Mouse (Mus musculus): ENCODE measurements around the gene Cdyl. TPM values are rescaled to one million over a fixed set of nuclear protein-coding genes. Genes with fewer than 3 reads are reported as not detected.

The Cdyl gene
- polyA plus RNA-seq, 2 experiments: 20.1 to 22.7 TPM

DNA sequence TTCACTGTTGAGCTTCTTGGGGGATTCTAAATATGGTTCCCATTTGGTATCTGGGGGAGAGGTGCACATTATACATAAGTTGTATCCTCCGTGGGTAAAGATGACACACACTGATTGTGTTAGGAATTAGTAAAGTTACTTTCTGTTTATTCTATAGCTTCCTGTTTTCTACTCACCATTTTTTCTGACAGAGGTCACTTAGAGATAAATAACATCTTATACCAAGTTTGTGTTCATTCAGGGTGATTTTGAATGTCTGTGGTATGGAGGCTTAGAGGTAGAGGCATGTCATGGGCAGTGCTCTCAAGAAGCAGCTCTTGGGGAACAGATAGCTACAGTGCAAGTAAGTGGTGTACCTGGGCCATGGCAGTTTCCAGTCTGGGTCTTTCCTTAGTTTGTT is 83.6 kb downstream of the Cdyl start:
- peaks cover 22% of the 10 kb centered on the region for H3K9me3 ChIP-seq (ENCODE audit: control insufficient read depth, low read length)
- no peak overlapping the region for H3K27ac ChIP-seq (replicated peaks; ENCODE audit: low read depth, low read length)
- H3K4me2 ChIP-seq (replicated peaks; ENCODE audit: low read depth, low read length, severe bottlenecking): peak overlapping the region; percentile 49
- H3K27me3 ChIP-seq (ENCODE audit: control insufficient read depth, insufficient read depth, low read length): no peaks in the 10 kb centered on the region
- WGBS: 52% methylated on average over 1 of the region's 1 CpGs
- no peak for DNase-seq (ENCODE audit: low spot score)
- TF ChIP-seq POLR2A (IDR thresholded peaks at IDR 0.05; ENCODE audit: borderline replicate concordance, extremely low read depth, insufficient read depth, insufficient read length): no peak
- H3K4me1 ChIP-seq (ENCODE audit: control insufficient read depth, insufficient read depth, low read length): peaks cover 11% of the 10 kb centered on the region
- ATAC-seq (ENCODE audit: low FRiP score, low read depth): no peak
- no peaks in the 10 kb centered on the region for H3K36me3 ChIP-seq (ENCODE audit: control insufficient read depth, insufficient read depth, low read length)
- H3K4me3 ChIP-seq (replicated peaks; ENCODE audit: low read length): peak overlapping the region; percentile 94
- H3K9ac ChIP-seq (ENCODE audit: low read depth, low read length, severe bottlenecking): peak overlapping the region; percentile 95; the same call in 1 of the 2 replicates

DNA sequence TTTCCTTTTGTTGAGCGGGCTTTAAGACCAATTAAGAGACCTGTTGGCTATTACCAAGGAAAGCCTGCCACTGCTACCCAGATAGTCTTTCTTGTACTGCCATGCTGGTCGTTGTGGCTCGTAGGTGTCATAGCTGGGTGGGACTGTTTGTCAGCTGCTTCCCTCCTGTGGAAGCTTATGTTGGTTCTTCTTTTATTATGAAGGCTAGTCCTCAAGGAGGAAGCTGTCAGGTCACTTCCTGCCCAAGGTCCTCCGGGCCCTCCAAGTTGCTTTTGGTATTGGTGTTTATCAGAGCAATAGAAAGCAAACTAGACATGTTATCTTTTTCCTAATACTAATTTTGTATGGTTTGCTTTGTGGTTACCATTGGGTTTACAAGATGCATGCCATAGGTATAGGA is 89.6 kb downstream of the Cdyl start:
- 92% methylated on average over 4 of the region's 4 CpGs for WGBS

DNA sequence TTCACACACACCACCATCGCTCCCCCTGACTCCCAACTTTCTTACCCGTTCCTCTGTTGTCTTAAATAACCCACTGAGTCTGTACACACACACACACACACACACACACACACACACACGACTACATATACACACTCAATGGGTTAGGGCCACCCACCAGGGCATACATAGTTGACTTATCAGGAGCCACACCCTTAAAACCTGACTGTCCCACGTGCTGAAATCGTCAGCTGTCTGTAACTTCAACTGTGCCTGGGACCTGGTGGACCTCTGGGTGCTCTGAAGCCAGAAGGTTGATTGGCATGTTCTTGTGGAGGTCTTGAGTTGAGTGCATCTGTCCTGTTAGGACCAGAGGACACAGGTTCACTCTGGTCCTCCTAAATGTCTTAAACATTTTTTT is 90.0 kb downstream of the Cdyl start:
- no peak for ATAC-seq (ENCODE audit: low FRiP score, low read depth)
- WGBS: 77% methylated on average over 5 of the region's 5 CpGs
- no peak for TF ChIP-seq POLR2A (IDR thresholded peaks at IDR 0.05; ENCODE audit: borderline replicate concordance, extremely low read depth, insufficient read depth, insufficient read length)
- H3K4me1 ChIP-seq (ENCODE audit: control insufficient read depth, insufficient read depth, low read length): no peaks in the 10 kb centered on the region
- peaks cover 22% of the 10 kb centered on the region for H3K9me3 ChIP-seq (ENCODE audit: control insufficient read depth, low read length)
- H3K27ac ChIP-seq (replicated peaks; ENCODE audit: low read depth, low read length): no peak overlapping the region
- H3K4me2 ChIP-seq (replicated peaks; ENCODE audit: low read depth, low read length, severe bottlenecking): no peak overlapping the region
- no peak overlapping the region for H3K4me3 ChIP-seq (replicated peaks; ENCODE audit: low read length)
- DNase-seq (ENCODE audit: low spot score): no peak
- H3K36me3 ChIP-seq (ENCODE audit: control insufficient read depth, insufficient read depth, low read length): no peaks in the 10 kb centered on the region
- no peak overlapping the region for H3K9ac ChIP-seq (ENCODE audit: low read depth, low read length, severe bottlenecking)
- no peaks in the 10 kb centered on the region for H3K27me3 ChIP-seq (ENCODE audit: control insufficient read depth, insufficient read depth, low read length)

More for the DNA sequence above, 89.6 kb downstream of the Cdyl start:
- TF ChIP-seq POLR2A (IDR thresholded peaks at IDR 0.05; ENCODE audit: borderline replicate concordance, extremely low read depth, insufficient read depth, insufficient read length): no peak
- peaks cover 22% of the 10 kb centered on the region for H3K9me3 ChIP-seq (ENCODE audit: control insufficient read depth, low read length)
- H3K9ac ChIP-seq (ENCODE audit: low read depth, low read length, severe bottlenecking): no peak overlapping the region
- no peaks in the 10 kb centered on the region for H3K27me3 ChIP-seq (ENCODE audit: control insufficient read depth, insufficient read depth, low read length)
- no peak overlapping the region for H3K4me3 ChIP-seq (replicated peaks; ENCODE audit: low read length)
- no peak overlapping the region for H3K27ac ChIP-seq (replicated peaks; ENCODE audit: low read depth, low read length)
- H3K4me1 ChIP-seq (ENCODE audit: control insufficient read depth, insufficient read depth, low read length): no peaks in the 10 kb centered on the region
- DNase-seq (ENCODE audit: low spot score) (no peak), ATAC-seq (ENCODE audit: low FRiP score, low read depth) (no peak)
- H3K36me3 ChIP-seq (ENCODE audit: control insufficient read depth, insufficient read depth, low read length): no peaks in the 10 kb centered on the region
- no peak overlapping the region for H3K4me2 ChIP-seq (replicated peaks; ENCODE audit: low read depth, low read length, severe bottlenecking)

DNA sequence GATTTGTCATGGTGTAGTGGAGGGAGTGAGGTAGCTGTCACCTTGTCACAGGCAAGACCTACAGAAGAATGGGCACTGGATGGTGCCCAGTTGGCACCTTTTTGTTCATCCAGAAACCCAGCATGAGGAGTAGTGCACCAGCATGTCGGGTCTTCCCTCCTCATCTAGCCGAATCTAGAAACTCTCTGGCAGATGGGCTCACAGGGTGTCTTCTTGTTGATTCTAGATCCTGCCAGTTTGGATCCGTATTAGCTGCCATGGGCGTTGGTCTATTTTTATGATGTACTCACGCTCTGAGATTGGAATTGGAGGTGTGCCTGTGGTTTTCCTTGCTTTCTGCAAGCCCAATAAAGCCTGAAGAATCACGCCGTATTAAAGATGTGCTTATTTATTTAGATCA is 92.4 kb downstream of the Cdyl start:
- no peak for DNase-seq (ENCODE audit: low spot score)
- TF ChIP-seq POLR2A (IDR thresholded peaks at IDR 0.05; ENCODE audit: borderline replicate concordance, extremely low read depth, insufficient read depth, insufficient read length): no peak
- H3K36me3 ChIP-seq (ENCODE audit: control insufficient read depth, insufficient read depth, low read length): no peaks in the 10 kb centered on the region
- no peaks in the 10 kb centered on the region for H3K4me1 ChIP-seq (ENCODE audit: control insufficient read depth, insufficient read depth, low read length)
- no peak for ATAC-seq (ENCODE audit: low FRiP score, low read depth)
- no peak overlapping the region for H3K27ac ChIP-seq (replicated peaks; ENCODE audit: low read depth, low read length)
- 85% methylated on average over 7 of the region's 7 CpGs for WGBS
- 0 out of 2 replicates have a peak, but pooled peaks cover 10% of the 10 kb centered on the region for H3K9me3 ChIP-seq (ENCODE audit: control insufficient read depth, low read length)
- no peak overlapping the region for H3K4me3 ChIP-seq (replicated peaks; ENCODE audit: low read length)
- no peaks in the 10 kb centered on the region for H3K27me3 ChIP-seq (ENCODE audit: control insufficient read depth, insufficient read depth, low read length)
- H3K4me2 ChIP-seq (replicated peaks; ENCODE audit: low read depth, low read length, severe bottlenecking): no peak overlapping the region
- H3K9ac ChIP-seq (ENCODE audit: low read depth, low read length, severe bottlenecking): no peak overlapping the region

DNA sequence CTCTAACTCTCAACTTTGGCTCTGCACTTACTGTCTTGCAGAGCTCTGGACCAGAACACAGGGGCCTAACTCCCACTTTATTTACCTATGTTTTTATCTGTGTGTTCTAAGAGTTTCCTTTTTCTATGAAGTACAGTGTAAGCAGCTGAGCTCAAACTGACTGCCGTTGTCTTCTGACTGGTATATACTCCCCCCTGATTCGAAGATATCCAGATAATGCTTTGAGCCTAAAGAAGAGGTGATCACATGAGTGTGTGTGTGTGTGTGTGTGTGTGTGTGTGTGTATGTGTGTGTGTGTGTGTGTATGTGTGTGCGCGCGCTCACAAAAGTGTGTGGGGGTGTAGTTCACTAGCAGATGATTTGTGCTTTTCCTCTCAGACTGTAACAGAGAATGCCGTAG is 95.4 kb downstream of the Cdyl start:
- no peak for ATAC-seq (ENCODE audit: low FRiP score, low read depth)
- Histone ChIP-seq H3K27me3 (ENCODE audit: control insufficient read depth, insufficient read depth, low read length) (no peaks in the 10 kb centered on the region), H3K9ac (ENCODE audit: low read depth, low read length, severe bottlenecking) (no peak overlapping the region)

More for the DNA sequence above, 95.4 kb downstream of the Cdyl start:
- H3K36me3 ChIP-seq (ENCODE audit: control insufficient read depth, insufficient read depth, low read length): no peaks in the 10 kb centered on the region
- WGBS: 92% methylated on average over 6 of the region's 6 CpGs
- H3K27ac ChIP-seq (replicated peaks; ENCODE audit: low read depth, low read length): no peak overlapping the region
- no peak for TF ChIP-seq POLR2A (IDR thresholded peaks at IDR 0.05; ENCODE audit: borderline replicate concordance, extremely low read depth, insufficient read depth, insufficient read length)
- no peak for DNase-seq (ENCODE audit: low spot score)
- H3K4me2 ChIP-seq (replicated peaks; ENCODE audit: low read depth, low read length, severe bottlenecking): no peak overlapping the region
- no peak overlapping the region for H3K4me3 ChIP-seq (replicated peaks; ENCODE audit: low read length)
- no peaks in the 10 kb centered on the region for H3K4me1 ChIP-seq (ENCODE audit: control insufficient read depth, insufficient read depth, low read length)
- no peaks in the 10 kb centered on the region for H3K9me3 ChIP-seq (ENCODE audit: control insufficient read depth, low read length)

Data from limb, embryonic 14.5 days (tissue).